Mouse (Mus musculus) bone marrow, adult 2 months (tissue): ENCODE data around the gene Slc3a2.

ENCODE experiments used
- CTCF ChIP-seq: fragments of 200-500 bp; IDR thresholded peaks from 2 replicates; pipeline ENCODE4 v1.5.1; 2011; ENCODE audit warnings: low read length, control low read depth; ENCODE audit not compliant: control insufficient read depth, insufficient read depth
- POLR2A ChIP-seq: fragments of 200-500 bp; IDR thresholded peaks from 2 replicates; pipeline ENCODE4 v1.6.1; 2011; ENCODE audit warnings: low read depth, mild to moderate bottlenecking, control low read depth, low read length, borderline replicate concordance; ENCODE audit not compliant: control insufficient read depth

- TF ChIP-seq CTCF: no peak
- TF ChIP-seq POLR2A: no peak
Observed at GRCm38 (mm10) chr19:8760757-8761156, 37.6 kb upstream of the Slc3a2 start.
